Mouse (Mus musculus) brain, embryonic 14.5 days (tissue): ENCODE results near the gene Trappc3.

Experiments used
- CTCF ChIP-seq: fragments of 200-500 bp; IDR thresholded peaks from 2 replicates; pipeline ENCODE4 v1.5.1; 2012; ENCODE audit warnings: inconsistent platforms, mild to moderate bottlenecking, moderate library complexity, borderline replicate concordance; ENCODE audit not compliant: insufficient read depth, insufficient read length; ENCODE audit errors: extremely low read depth
- POLR2A ChIP-seq: fragments of 200-500 bp; IDR thresholded peaks from 2 replicates; pipeline ENCODE4 v1.6.1; 2012; ENCODE audit warnings: mild to moderate bottlenecking, inconsistent platforms, borderline replicate concordance; ENCODE audit not compliant: poor library complexity, insufficient read depth, insufficient read length, severe bottlenecking; ENCODE audit errors: extremely low read depth

GRCm38 (mm10) chr4:126324861-126325260, 62.7 kb downstream of the Trappc3 start:
- no peak for TF ChIP-seq CTCF
- no peak for TF ChIP-seq POLR2A
